In the genomic region with DNA sequence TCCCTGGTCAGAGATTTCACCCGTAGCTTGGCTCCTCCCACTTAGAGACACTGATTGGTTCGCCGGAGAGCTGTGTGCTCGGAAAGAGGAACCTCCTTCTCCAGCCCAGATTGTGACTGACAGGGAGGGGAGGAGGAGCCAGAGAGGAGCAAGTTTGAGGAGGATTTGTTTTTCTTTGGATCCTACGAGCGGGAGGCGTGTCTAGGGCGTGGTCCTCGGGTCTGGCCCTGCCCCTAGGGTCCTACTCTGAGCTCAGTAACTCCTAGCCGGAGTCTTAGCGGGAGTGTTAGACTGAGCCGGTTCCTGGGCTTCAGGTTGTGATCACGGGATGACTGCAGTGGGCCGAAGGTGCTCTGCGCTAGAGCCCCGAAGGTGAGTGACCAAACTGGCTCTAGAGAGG, we compare ENCODE assay signal across 8 mouse cellular contexts. TPM values are rescaled to one million over a fixed set of nuclear protein-coding genes. Genes with fewer than 3 reads are reported as not detected.
DNase-seq lines count a peak whose midpoint lies in the region; ATAC-seq and TF ChIP-seq lines count a peak whose summit lies in the region.

No protein-coding gene starts in this region.

- in situ Hi-C loops in CH12.LX (cut with MboI; ENCODE audit: low pct_ligation_motif_present, low pct_unique_long_range_greater_than_20kb, low sequenced_read_pairs), result no loop called here

- H3K9ac ChIP-seq in CH12.LX (ENCODE audit: insufficient read depth, low read depth), result peak overlapping the region; percentile 9; the same call in 1 of the 2 replicates
- H3K9ac ChIP-seq in forebrain, embryonic 13.5 days, result peak overlapping the region; percentile 50; the same call in 1 of the 2 replicates
- peak overlapping the region; percentile 9; the same call in 1 of the 2 replicates for H3K9ac ChIP-seq in neural tube, embryonic 15.5 days (replicated peaks)

- no peaks in the 10 kb centered on the region for H3K27me3 ChIP-seq in CH12.LX (replicated peaks)
- 0 out of 2 replicates have a peak, but pooled peaks cover 3% of the 10 kb centered on the region for H3K27me3 ChIP-seq in forebrain, embryonic 13.5 days
- H3K27me3 ChIP-seq in neural tube, embryonic 15.5 days (replicated peaks), result no peaks in the 10 kb centered on the region

- WGBS in forebrain, embryonic 13.5 days, result under 1% methylated on average over 16 of the region's 16 CpGs
- 1% methylated on average over 16 of the region's 16 CpGs for WGBS in neural tube, embryonic 15.5 days

- dilution Hi-C loops in CH12.LX (cut with MboI; ENCODE audit: extremely low pct_ligation_motif_present, extremely low pct_unique_long_range_greater_than_20kb, low sequenced_read_pairs), result no loop called here

- peak; percentile 33; the same call in 1 of the 2 replicates for TF ChIP-seq POLR2A in CH12.LX (IDR thresholded peaks at IDR 0.05; ENCODE audit: low read depth, low read length)

- H3K27ac ChIP-seq in CH12.LX (ENCODE audit: insufficient read depth, low read depth), result no peak overlapping the region
- no peak overlapping the region for H3K27ac ChIP-seq in forebrain, embryonic 13.5 days
- peak overlapping the region; percentile 42 for H3K27ac ChIP-seq in neural tube, embryonic 15.5 days (replicated peaks)

- TF ChIP-seq EP300 in CH12.LX (IDR thresholded peaks at IDR 0.05; ENCODE audit: low read length), result no peak

- peak; percentile 97 for ATAC-seq in cerebellum, adult (ENCODE audit: insufficient number of reproducible peaks, low FRiP score, low TSS enrichment)
- ATAC-seq in forebrain, embryonic 13.5 days, result peak; percentile 98
- peak; percentile 95 for ATAC-seq in neural tube, embryonic 15.5 days (ENCODE audit: low FRiP score)

- TF ChIP-seq RAD21 in CH12.LX (IDR thresholded peaks at IDR 0.05; ENCODE audit: low read depth, low read length), result no peak

- no peak for TF ChIP-seq CTCF in CH12.LX (conservative IDR thresholded peaks at IDR 0.05 in 1 of 2, IDR thresholded peaks at IDR 0.05 in 1 of 2; ENCODE audit: low read depth in 2 of 2, low read length in 2 of 2)

- peaks cover 31 to 83% of the 10 kb centered on the region in 2 experiments for H3K36me3 ChIP-seq in CH12.LX (replicated peaks in 1 of 2; ENCODE audit: control insufficient read depth in 1 of 2, insufficient read depth in 1 of 2, low read length in 1 of 2)
- H3K36me3 ChIP-seq in forebrain, embryonic 13.5 days (ENCODE audit: poor library complexity, severe bottlenecking), result no peaks in the 10 kb centered on the region
- no peaks in the 10 kb centered on the region for H3K36me3 ChIP-seq in neural tube, embryonic 15.5 days

- H3K4me2 ChIP-seq in CH12.LX (ENCODE audit: insufficient read depth, low read depth, poor library complexity, severe bottlenecking), result peak overlapping the region; percentile 27
- H3K4me2 ChIP-seq in forebrain, embryonic 13.5 days, result peak overlapping the region; percentile 57
- peak overlapping the region; percentile 52 for H3K4me2 ChIP-seq in neural tube, embryonic 15.5 days

- H3K4me1 ChIP-seq in CH12.LX (ENCODE audit: control insufficient read depth in 1 of 2, insufficient read depth in 2 of 2), result peaks cover 18 to 74% of the 10 kb centered on the region in 2 experiments
- H3K4me1 ChIP-seq in forebrain, embryonic 13.5 days, result peaks cover 3% of the 10 kb centered on the region; the same call in 1 of the 2 replicates
- H3K4me1 ChIP-seq in neural tube, embryonic 15.5 days, result peaks cover 7% of the 10 kb centered on the region; the same call in 1 of the 2 replicates

- peaks cover 4% of the 10 kb centered on the region for H3K9me3 ChIP-seq in CH12.LX (replicated peaks; ENCODE audit: low read length)
- H3K9me3 ChIP-seq in forebrain, embryonic 13.5 days (replicated peaks), result no peaks in the 10 kb centered on the region
- H3K9me3 ChIP-seq in neural tube, embryonic 15.5 days (replicated peaks), result no peaks in the 10 kb centered on the region

- peak overlapping the region in 1 of 3 experiments; percentile 10 for H3K4me3 ChIP-seq in CH12.LX (replicated peaks in 1 of 3; ENCODE audit: low read depth in 2 of 3, low read length in 2 of 3, poor library complexity in 1 of 3)
- peak overlapping the region; percentile 30 for H3K4me3 ChIP-seq in forebrain, embryonic 13.5 days
- peak overlapping the region; percentile 33 for H3K4me3 ChIP-seq in neural tube, embryonic 15.5 days (replicated peaks)

- peak; percentile 98 for DNase-seq in CH12.LX (ENCODE audit: extremely low read depth)
- DNase-seq in heart, postnatal 10 days, result peak; percentile 96
- peak; percentile 86 for DNase-seq in layer of hippocampus, adult 11-12 months (ENCODE audit: low spot score)
- peak; percentile 97 to 98 for DNase-seq in lung, adult 18-20 months
- peak; percentile 91 for DNase-seq in testis, postnatal 14 days (ENCODE audit: low spot score)

- peaks cover 15% of the 10 kb centered on the region for H3K79me2 ChIP-seq in CH12.LX (replicated peaks; ENCODE audit: control insufficient read depth, extremely low read depth, insufficient read depth, poor library complexity, severe bottlenecking)

- intact Hi-C loops in heart, postnatal 10 days (cut with DNase I), result no loop called here

TF ChIP-seq in CH12.LX, 34 proteins besides CTCF, POLR2A, EP300 and RAD21:
- TF ChIP-seq ELF1 (IDR thresholded peaks at IDR 0.05; ENCODE audit: low read depth, low read length) (0 out of 2 replicates have a peak, but pooled peaks have one; percentile 31), JUN (IDR thresholded peaks at IDR 0.05; ENCODE audit: insufficient read depth, low read depth, low read length) (no peak), MAFK (IDR thresholded peaks at IDR 0.05; ENCODE audit: insufficient replicate concordance, low read length) (no peak), GABPA (IDR thresholded peaks at IDR 0.05; ENCODE audit: insufficient replicate concordance, low read depth, low read length) (no peak), NELFE (IDR thresholded peaks at IDR 0.05; ENCODE audit: low read depth, low read length) (no peak), ZMIZ1 (IDR thresholded peaks at IDR 0.05; ENCODE audit: low read depth, low read length) (no peak), ZC3H11A (IDR thresholded peaks at IDR 0.05; ENCODE audit: low read depth, low read length) (no peak), ETS1 (conservative IDR thresholded peaks at IDR 0.05; ENCODE audit: low read depth, low read length) (no peak)

RNA-seq across cellular contexts. Expression of a gene that starts 6.6 kb away (rescaled TPM):
- total RNA-seq in CH12.LX (2012; rRNA removed), result 10.2 and 11.1 TPM in 2 replicates
- 4.8 and 5.1 TPM in 2 replicates for total RNA-seq in CH12.LX (2014; rRNA removed)
- 22.0 and 25.8 TPM in 2 replicates for polyA plus RNA-seq in CH12.LX (2012; ENCODE audit: insufficient read length, low read depth)
- polyA plus RNA-seq in forebrain, embryonic 13.5 days (2015; fragmentation: Nextera tagmentation; extraction: Ambion mirVana), result 23.5 and 29.2 TPM in 2 replicates
- total RNA-seq in heart, postnatal 10 days (2021), result 10 to 100 TPM; 45.3 to 47.1 TPM
- 50.1 and 51.5 TPM in 2 replicates for polyA plus RNA-seq in neural tube, embryonic 15.5 days (2015; fragmentation: Nextera tagmentation; extraction: Ambion mirVana)

RNA-seq across cellular contexts. Expression of a gene that starts 13.4 kb away (rescaled TPM):
- total RNA-seq in CH12.LX (2012; rRNA removed), result not detected in 2 replicates
- total RNA-seq in CH12.LX (2014; rRNA removed), result not detected in 2 replicates
- polyA plus RNA-seq in CH12.LX (2012; ENCODE audit: insufficient read length, low read depth), result 0.41 and 0.46 TPM in 2 replicates
- polyA plus RNA-seq in forebrain, embryonic 13.5 days (2015; fragmentation: Nextera tagmentation; extraction: Ambion mirVana), result 1.6 and 2.5 TPM in 2 replicates
- total RNA-seq in heart, postnatal 10 days (2021), result not detected
- 2.9 and 3.6 TPM in 2 replicates for polyA plus RNA-seq in neural tube, embryonic 15.5 days (2015; fragmentation: Nextera tagmentation; extraction: Ambion mirVana)

RNA-seq across cellular contexts. Expression of a gene that starts 14.6 kb away (rescaled TPM):
- total RNA-seq in CH12.LX (2012; rRNA removed) (41.7 and 45.2 TPM in 2 replicates), CH12.LX (2014; rRNA removed) (72.1 and 73.7 TPM in 2 replicates)
- polyA plus RNA-seq in CH12.LX (2012; ENCODE audit: insufficient read length, low read depth), result 136 and 138 TPM in 2 replicates
- polyA plus RNA-seq in forebrain, embryonic 13.5 days (2015; fragmentation: Nextera tagmentation; extraction: Ambion mirVana), result 90.3 and 99.9 TPM in 2 replicates
- total RNA-seq in heart, postnatal 10 days (2021), result 10 to 100 TPM; 35.4 to 37.6 TPM
- 63.0 and 82.4 TPM in 2 replicates for polyA plus RNA-seq in neural tube, embryonic 15.5 days (2015; fragmentation: Nextera tagmentation; extraction: Ambion mirVana)

RNA-seq across cellular contexts. Expression of a gene that starts 23.5 kb away (rescaled TPM):
- total RNA-seq in CH12.LX (2012; rRNA removed) (31.8 and 34.1 TPM in 2 replicates), CH12.LX (2014; rRNA removed) (37.9 and 41.8 TPM in 2 replicates)
- polyA plus RNA-seq in CH12.LX (2012; ENCODE audit: insufficient read length, low read depth), result 52.4 and 59.2 TPM in 2 replicates
- polyA plus RNA-seq in forebrain, embryonic 13.5 days (2015; fragmentation: Nextera tagmentation; extraction: Ambion mirVana), result 14.2 and 15.7 TPM in 2 replicates
- total RNA-seq in heart, postnatal 10 days (2021), result 10 to 100 TPM in 1 of 2 experiments, 1 to 10 TPM in 1; 9.9 to 11.7 TPM
- 19.3 and 20.6 TPM in 2 replicates for polyA plus RNA-seq in neural tube, embryonic 15.5 days (2015; fragmentation: Nextera tagmentation; extraction: Ambion mirVana)

RNA-seq across cellular contexts. Expression of a gene that starts 29.6 kb away (rescaled TPM):
- total RNA-seq in CH12.LX (2012; rRNA removed), result 49.9 and 53.8 TPM in 2 replicates
- total RNA-seq in CH12.LX (2014; rRNA removed), result 37.5 and 41.4 TPM in 2 replicates
- polyA plus RNA-seq in CH12.LX (2012; ENCODE audit: insufficient read length, low read depth), result 28.5 and 33.3 TPM in 2 replicates
- 55.8 and 62.2 TPM in 2 replicates for polyA plus RNA-seq in forebrain, embryonic 13.5 days (2015; fragmentation: Nextera tagmentation; extraction: Ambion mirVana)
- 10 to 100 TPM; 14.4 to 16.4 TPM for total RNA-seq in heart, postnatal 10 days (2021)
- polyA plus RNA-seq in neural tube, embryonic 15.5 days (2015; fragmentation: Nextera tagmentation; extraction: Ambion mirVana), result 54.4 and 60.6 TPM in 2 replicates
